Mouse (Mus musculus) embryonic facial prominence, embryonic 14.5 days (tissue): ENCODE measurements at regions not wholly inside any gene's neighbourhood (a gene's known extent, or its start where the extent isn't known, plus 50 kb on each side); places are given as distances from the start of the nearest gene placed in this dataset.

Source experiments
- ATAC-seq: fragments of 200-750 bp; cut with Nextera tagmentation; 2 replicates; pipeline ENCODE4 v1.8.0; 2017; ENCODE audit warnings: low read depth, moderate number of reproducible peaks, moderate TSS enrichment
- DNase-seq: peaks from one replicate; pipeline ENCODE4 v3.0.0-alpha.2; 2015; ENCODE audit warnings: low spot score
- H3K27ac ChIP-seq: fragments of 300-500 bp; sonication (generic); replicated peaks from 2 replicates; pipeline ENCODE4 v1.5.1; 2014; ENCODE audit warnings: low read depth, mild to moderate bottlenecking, low read length, moderate library complexity
- H3K27me3 ChIP-seq: fragments of 300-500 bp; sonication (generic); replicated peaks from 2 replicates; pipeline ENCODE4 v1.6.1; 2014; ENCODE audit warnings: low read length; ENCODE audit not compliant: control insufficient read depth, insufficient read depth
- H3K36me3 ChIP-seq: fragments of 300-500 bp; sonication (generic); 2 replicates; pipeline ENCODE4 v1.6.1; 2014; ENCODE audit warnings: low read length, mixed read lengths; ENCODE audit not compliant: control insufficient read depth, insufficient read depth
- H3K4me1 ChIP-seq: fragments of 300-500 bp; sonication (generic); 2 replicates; pipeline ENCODE4 v1.6.1; 2014; ENCODE audit warnings: antibody characterized with exemption, low read length; ENCODE audit not compliant: control insufficient read depth, insufficient read depth
- H3K4me2 ChIP-seq: fragments of 300-500 bp; sonication (generic); 2 replicates; pipeline ENCODE4 v1.6.1; 2014; ENCODE audit warnings: low read depth, mild to moderate bottlenecking, low read length, moderate library complexity, mixed read lengths
- H3K4me3 ChIP-seq: fragments of 300-500 bp; sonication (generic); 2 replicates; pipeline ENCODE4 v1.5.1; 2014; ENCODE audit warnings: low read depth, mild to moderate bottlenecking, low read length
- H3K9ac ChIP-seq: fragments of 300-500 bp; sonication (generic); 2 replicates; pipeline ENCODE4 v1.6.1; 2014; ENCODE audit warnings: low read depth, mild to moderate bottlenecking, low read length, moderate library complexity, mixed read lengths
- H3K9me3 ChIP-seq: fragments of 300-500 bp; sonication (generic); 2 replicates; pipeline ENCODE4 v1.6.1; 2016; ENCODE audit warnings: low read length; ENCODE audit not compliant: control insufficient read depth
- WGBS: fragments of 180-500 bp; shearing (Covaris S2); extraction: QIAGEN DNeasy Blood & Tissue Kit; methylation state at CpG from one replicate; pipeline ENCODE4 v1.1.7; 2014; 5-methylcytosine and 5-hydroxymethylcytosine counted together

- no peak for DNase-seq
- H3K4me1 ChIP-seq, result no peaks in the 10 kb centered on the region
- WGBS, result 91% methylated on average over 8 of the region's 8 CpGs
- no peak for ATAC-seq
- no peaks in the 10 kb centered on the region for H3K27me3 ChIP-seq
- H3K27ac ChIP-seq, result no peak overlapping the region
- no peak overlapping the region for H3K4me3 ChIP-seq
- H3K9me3 ChIP-seq, result no peaks in the 10 kb centered on the region
- no peak overlapping the region for H3K4me2 ChIP-seq
- H3K9ac ChIP-seq, result no peak overlapping the region
- H3K36me3 ChIP-seq, result no peaks in the 10 kb centered on the region
These were observed 344.4 kb upstream of the Sel1l start for GRCm38 (mm10) chr12:92193199-92193933.

GRCm38 (mm10) chr12:92189022-92189421, 340.1 kb upstream of the Sel1l start:
- H3K27ac ChIP-seq, result no peak overlapping the region
- H3K4me2 ChIP-seq, result no peak overlapping the region
- H3K9ac ChIP-seq, result no peak overlapping the region
- no peaks in the 10 kb centered on the region for H3K9me3 ChIP-seq
- H3K4me1 ChIP-seq, result no peaks in the 10 kb centered on the region
- no peaks in the 10 kb centered on the region for H3K36me3 ChIP-seq
- ATAC-seq (no peak), DNase-seq (no peak)
- no peaks in the 10 kb centered on the region for H3K27me3 ChIP-seq
- H3K4me3 ChIP-seq, result no peak overlapping the region

GRCm38 (mm10) chr12:92187133-92187482, 338.2 kb upstream of the Sel1l start:
- Histone ChIP-seq H3K4me1 (no peaks in the 10 kb centered on the region), H3K4me3 (no peak overlapping the region), H3K4me2 (no peak overlapping the region), H3K27me3 (no peaks in the 10 kb centered on the region), H3K36me3 (no peaks in the 10 kb centered on the region), H3K27ac (no peak overlapping the region), H3K9ac (no peak overlapping the region), H3K9me3 (no peaks in the 10 kb centered on the region)
- ATAC-seq (peak; percentile 12; the same call in 1 of the 2 replicates), DNase-seq (peak; percentile 13)
- WGBS, result 69% methylated on average over 2 of the region's 2 CpGs

GRCm38 (mm10) chr12:92186448-92187132, 337.6 kb upstream of the Sel1l start:
- Histone ChIP-seq H3K4me1 (no peaks in the 10 kb centered on the region), H3K36me3 (no peaks in the 10 kb centered on the region), H3K4me2 (no peak overlapping the region), H3K9ac (no peak overlapping the region), H3K9me3 (no peaks in the 10 kb centered on the region), H3K27me3 (no peaks in the 10 kb centered on the region), H3K4me3 (no peak overlapping the region), H3K27ac (no peak overlapping the region)
- WGBS, result 66% methylated on average over 6 of the region's 6 CpGs
- peak; percentile 15; the same call in 1 of the 2 replicates for ATAC-seq
- DNase-seq, result peak; percentile 46

- DNase-seq, result peak; percentile 41
- 52% methylated on average over 5 of the region's 5 CpGs for WGBS
- no peak for ATAC-seq
These were observed 330.3 kb upstream of the Sel1l start for GRCm38 (mm10) chr12:92179292-92179691.

GRCm38 (mm10) chr12:92156726-92157125, 307.8 kb upstream of the Sel1l start:
- no peaks in the 10 kb centered on the region for H3K4me1 ChIP-seq
- no peak for ATAC-seq

More at GRCm38 (mm10) chr12:92179292-92179691, 330.3 kb upstream of the Sel1l start:
- Histone ChIP-seq H3K36me3 (no peaks in the 10 kb centered on the region), H3K4me2 (no peak overlapping the region), H3K27me3 (no peaks in the 10 kb centered on the region), H3K9me3 (no peaks in the 10 kb centered on the region), H3K4me3 (no peak overlapping the region), H3K27ac (no peak overlapping the region), H3K9ac (no peak overlapping the region), H3K4me1 (no peaks in the 10 kb centered on the region; the same call in 1 of the 2 replicates)

GRCm38 (mm10) chr12:92152922-92153235, 303.9 kb upstream of the Sel1l start:
- no peak overlapping the region for H3K4me3 ChIP-seq
- no peaks in the 10 kb centered on the region for H3K36me3 ChIP-seq
- no peak overlapping the region for H3K4me2 ChIP-seq
- no peak for DNase-seq
- no peak for ATAC-seq
- no peaks in the 10 kb centered on the region for H3K9me3 ChIP-seq
- 77% methylated on average over 2 of the region's 2 CpGs for WGBS
- no peak overlapping the region for H3K27ac ChIP-seq
- H3K27me3 ChIP-seq, result no peaks in the 10 kb centered on the region
- H3K9ac ChIP-seq, result no peak overlapping the region
- no peaks in the 10 kb centered on the region for H3K4me1 ChIP-seq

More at GRCm38 (mm10) chr12:92156726-92157125, 307.8 kb upstream of the Sel1l start:
- H3K4me3 ChIP-seq, result no peak overlapping the region
- H3K36me3 ChIP-seq, result no peaks in the 10 kb centered on the region
- no peak overlapping the region for H3K9ac ChIP-seq
- H3K4me2 ChIP-seq, result no peak overlapping the region
- no peak overlapping the region for H3K27ac ChIP-seq
- no peak for DNase-seq
- H3K9me3 ChIP-seq, result no peaks in the 10 kb centered on the region
- H3K27me3 ChIP-seq, result no peaks in the 10 kb centered on the region

- no peaks in the 10 kb centered on the region for H3K36me3 ChIP-seq
- 65% methylated on average over 4 of the region's 4 CpGs for WGBS
These were observed 303.3 kb upstream of the Sel1l start for GRCm38 (mm10) chr12:92152043-92152921.

More at GRCm38 (mm10) chr12:92152043-92152921, 303.3 kb upstream of the Sel1l start:
- DNase-seq (peak; percentile 30), ATAC-seq (peak; percentile 74; the same call in 1 of the 2 replicates)
- Histone ChIP-seq H3K27ac (no peak overlapping the region), H3K9ac (no peak overlapping the region), H3K4me3 (no peak overlapping the region), H3K4me1 (no peaks in the 10 kb centered on the region), H3K9me3 (no peaks in the 10 kb centered on the region), H3K4me2 (no peak overlapping the region), H3K27me3 (no peaks in the 10 kb centered on the region)
